Mouse (Mus musculus): ENCODE measurements around the gene Clcf1. TPM values are rescaled to one million over a fixed set of nuclear protein-coding genes. Genes with fewer than 3 reads are reported as not detected.

Gene Clcf1
- polyA plus RNA-seq (2012; ENCODE audit: low replicate concordance), result 22.4 and 34.6 TPM in 2 replicates

DNA sequence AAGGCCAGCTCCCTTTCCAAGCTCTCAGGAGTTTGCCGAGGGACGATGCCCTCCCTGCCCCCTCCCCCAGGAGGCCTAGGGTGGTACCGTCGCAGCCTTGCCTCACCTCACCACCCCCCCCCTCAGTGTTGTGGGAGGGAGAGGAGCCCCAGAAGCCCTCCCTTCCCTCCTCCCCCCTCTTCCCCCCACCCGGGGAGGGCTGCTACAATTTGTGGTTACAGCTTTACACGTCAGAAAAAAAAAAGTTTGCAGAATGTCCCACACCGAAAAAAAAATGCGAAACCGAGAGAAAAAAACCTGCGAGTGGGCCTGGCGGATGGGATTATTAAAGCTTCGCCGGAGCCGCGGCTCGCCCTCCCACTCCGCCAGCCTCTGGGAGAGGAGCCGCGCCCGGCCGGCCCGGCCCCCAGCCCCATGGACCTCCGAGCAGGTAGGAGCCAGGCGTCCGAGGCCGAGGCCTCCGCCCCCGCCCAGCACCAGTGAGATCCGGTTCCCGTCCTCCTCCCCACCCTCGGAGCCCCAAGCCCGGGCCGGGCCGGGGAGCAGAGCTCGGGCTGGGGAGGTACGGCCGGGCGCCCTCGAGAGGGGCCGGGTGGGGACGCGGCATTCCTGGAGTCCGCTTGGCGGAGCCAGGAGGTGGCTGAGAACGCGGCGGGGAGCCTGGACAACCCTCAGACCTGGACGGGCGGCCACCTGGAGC is at the start of gene Clcf1, which contains the start of gene AC109138.7:
TSS of gene Clcf1 (plus strand) at position 168 of the 700 bp plus-strand sequence.
TSS of gene AC109138.7 (plus strand) at position 287 of the 700 bp plus-strand sequence.

DNA sequence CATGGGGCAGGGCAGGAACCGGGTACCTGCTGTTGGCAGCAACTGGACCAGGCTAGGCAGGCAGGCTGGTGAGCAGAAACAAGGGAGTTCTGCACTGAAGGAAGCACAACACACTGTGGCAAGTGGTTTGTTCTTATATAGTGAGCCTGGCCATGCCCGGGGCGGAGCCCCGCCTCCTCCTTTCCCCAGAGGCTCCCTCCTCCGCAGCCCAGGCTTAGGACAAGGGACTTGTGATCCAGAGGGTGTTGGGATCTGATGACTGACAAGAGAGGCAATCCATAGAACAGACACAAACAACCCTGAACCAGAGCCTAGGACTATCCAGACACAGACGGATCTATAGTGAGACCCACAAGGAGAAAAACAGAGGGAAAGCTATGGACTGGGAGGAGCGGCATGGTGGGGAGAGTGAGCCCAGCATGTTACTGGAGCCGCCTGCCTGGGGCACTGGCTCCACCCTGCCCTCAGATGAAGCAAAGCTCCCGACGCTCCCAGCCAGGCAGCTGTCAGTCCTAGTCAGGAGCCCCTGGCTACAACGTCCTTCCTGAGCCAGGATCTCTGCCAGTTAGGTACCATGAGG is 38.6 kb upstream of the Clcf1 start, which contains the start of gene Carns1:
TSS of gene Carns1 (minus strand) at position 112 of the 580 bp plus-strand sequence.

DNA sequence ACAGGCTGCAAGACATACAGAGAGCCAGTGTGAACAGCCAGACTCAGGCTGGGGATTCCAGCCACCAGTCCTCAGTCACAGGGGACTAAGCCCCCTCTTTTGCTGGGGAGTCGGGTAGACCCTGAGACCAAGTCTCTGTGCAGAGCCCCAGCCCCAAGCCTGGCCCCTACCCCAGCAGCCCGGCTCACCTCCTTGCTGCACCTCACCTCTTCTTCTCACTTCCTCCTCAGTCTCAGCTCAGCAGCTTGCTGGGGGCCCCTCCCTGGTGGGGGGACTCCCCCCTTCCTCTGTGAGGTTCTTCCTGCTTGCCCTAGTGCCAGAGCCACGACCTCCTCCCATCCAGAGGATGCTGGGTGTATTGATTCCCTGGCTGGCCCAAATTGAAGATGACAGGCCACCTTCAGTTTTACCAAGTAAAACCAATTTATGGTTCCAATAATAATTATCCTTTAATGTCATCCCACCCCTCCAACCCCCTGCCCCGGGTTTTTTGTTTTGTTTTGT is 23.2 kb upstream of the Clcf1 start, which contains the start of gene Tbc1d10c:
TSS of gene Tbc1d10c (minus strand) at position 454 of the 504 bp plus-strand sequence.

GRCm38 (mm10) chr19:4191528-4192250 is 22.3 kb upstream of the Clcf1 start, which contains the start of gene Ppp1ca:
Gene Ppp1ca, plus strand, starts transcription at chr19:4192065.

DNA sequence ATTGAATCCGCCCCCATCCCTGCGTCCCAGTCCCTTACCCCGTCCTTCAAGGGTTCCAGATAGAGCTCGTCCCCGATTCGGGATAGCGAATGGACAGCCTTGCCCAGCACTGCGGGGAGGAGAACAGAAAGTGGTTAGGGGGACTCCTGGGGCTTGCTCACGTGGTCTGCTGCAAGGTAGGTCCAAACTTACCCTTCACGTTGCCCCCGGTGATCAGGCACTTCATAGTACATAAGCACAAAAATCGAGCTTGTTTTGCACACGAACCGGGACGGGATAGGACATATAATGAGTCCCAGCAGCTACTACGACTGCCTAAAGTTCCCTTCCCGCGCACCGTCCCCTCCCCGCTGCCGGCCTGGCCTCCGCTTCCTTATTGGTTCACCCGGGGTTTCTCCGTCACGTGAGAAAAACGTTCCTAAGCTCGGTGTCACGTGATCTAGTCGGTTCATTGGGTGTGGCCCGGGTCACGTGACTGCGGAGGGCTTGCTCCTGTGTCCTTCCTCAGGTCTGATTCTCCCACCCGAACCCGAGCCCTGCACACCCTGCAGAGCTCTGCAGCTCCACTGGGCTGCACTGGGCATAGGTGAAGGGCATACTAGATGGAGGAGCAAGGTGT is 12.6 kb upstream of the Clcf1 start, which contains the start of gene Rad9a:
TSS of gene Rad9a (minus strand) at position 372 of the 619 bp plus-strand sequence.

DNA sequence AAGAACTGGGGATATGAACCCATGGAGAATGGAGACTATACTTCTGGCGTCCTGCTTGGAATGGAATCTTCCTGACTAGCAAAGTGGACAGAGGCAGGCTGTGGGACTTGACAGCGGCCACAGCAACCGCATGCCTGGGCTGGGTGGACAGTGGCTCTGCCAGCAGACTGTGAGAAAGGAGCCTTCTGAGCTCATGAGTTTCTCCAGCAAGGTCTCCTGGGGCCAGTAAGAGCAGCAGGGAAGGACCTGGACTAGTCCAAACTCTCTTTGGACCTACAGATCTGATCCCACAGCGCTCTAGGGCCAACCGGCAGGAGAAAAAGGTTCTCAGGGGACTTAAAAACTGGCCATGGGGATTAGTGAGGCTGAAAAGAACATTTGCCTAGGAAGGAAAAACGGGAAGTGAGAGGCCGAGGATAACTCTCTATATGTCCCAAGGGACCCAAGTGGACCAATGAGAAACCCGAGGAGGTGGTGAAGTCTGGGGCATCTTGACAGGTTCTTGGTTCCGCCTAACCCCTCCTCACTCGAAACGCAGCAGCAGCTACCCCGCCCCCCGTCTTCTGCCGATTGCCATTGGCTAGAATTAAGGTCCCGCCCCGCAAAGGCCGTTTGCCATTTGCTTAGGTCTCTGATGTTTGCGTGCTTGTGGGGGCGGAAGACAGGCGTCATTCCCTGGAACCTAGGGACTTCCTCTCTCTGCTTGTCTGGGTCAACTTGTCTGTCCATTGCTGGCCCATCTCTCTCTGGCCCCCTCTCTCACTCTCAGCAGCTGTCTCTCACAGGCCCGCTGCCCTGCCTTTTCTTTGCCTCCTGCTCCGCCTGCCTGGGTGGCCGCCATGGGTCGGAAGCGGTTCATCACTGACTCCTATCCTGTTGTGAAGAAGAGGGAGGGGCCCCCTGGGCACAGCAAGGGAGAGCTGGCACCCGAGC is 17.5 kb downstream of the Clcf1 start, which contains the start of gene Pold4:
TSS of gene Pold4 (plus strand) at position 647 of the 933 bp plus-strand sequence.

GRCm38 (mm10) chr19:4268566-4269361 is 54.7 kb downstream of the Clcf1 start, which contains the start of gene Ssh3:
Gene Ssh3, minus strand, starts transcription at chr19:4269180.

Other genes starting within 250 kb of the Clcf1 start
- gene Aldh3b2, start 241.9 kb upstream of the Clcf1 start, polyA plus RNA-seq (2012; ENCODE audit: low replicate concordance), result 0.26 and 0.83 TPM in 2 replicates
- 4.2 and 13.1 TPM in 2 replicates for gene Acy3, start 227.7 kb upstream of the Clcf1 start, polyA plus RNA-seq (2012; ENCODE audit: low replicate concordance)
- gene Tbx10, start 221.5 kb upstream of the Clcf1 start, polyA plus RNA-seq (2012; ENCODE audit: low replicate concordance), result not detected in 2 replicates
- gene Nudt8, start 213.7 kb upstream of the Clcf1 start, polyA plus RNA-seq (2012; ENCODE audit: low replicate concordance), result 18.3 and 18.7 TPM in 2 replicates
- gene Gm49405, start 213.6 kb upstream of the Clcf1 start, polyA plus RNA-seq (2012; ENCODE audit: low replicate concordance), result 5.0 TPM in 2 replicates
- 9.6 and 25.7 TPM in 2 replicates for gene Doc2g, start 210.9 kb upstream of the Clcf1 start, polyA plus RNA-seq (2012; ENCODE audit: low replicate concordance)
- gene Ndufv1, start 201.4 kb upstream of the Clcf1 start, polyA plus RNA-seq (2012; ENCODE audit: low replicate concordance), result 116 and 238 TPM in 2 replicates
- gene Gstp1, start 176.3 kb upstream of the Clcf1 start, polyA plus RNA-seq (2012; ENCODE audit: low replicate concordance), result 87.4 and 343 TPM in 2 replicates
- gene Gstp2, start 168.2 kb upstream of the Clcf1 start, polyA plus RNA-seq (2012; ENCODE audit: low replicate concordance), result 0.83 TPM in 1 of 2 replicates, not detected in the other
- 8.9 and 10.2 TPM in 2 replicates for gene Gstp3, start 154.7 kb upstream of the Clcf1 start, polyA plus RNA-seq (2012; ENCODE audit: low replicate concordance)
- not detected in 2 replicates for gene Cabp2, start 132.7 kb upstream of the Clcf1 start, polyA plus RNA-seq (2012; ENCODE audit: low replicate concordance)
- gene Cdk2ap2, start 117.1 kb upstream of the Clcf1 start, polyA plus RNA-seq (2012; ENCODE audit: low replicate concordance), result 187 and 207 TPM in 2 replicates
- gene Pitpnm1, start 114.2 kb upstream of the Clcf1 start, polyA plus RNA-seq (2012; ENCODE audit: low replicate concordance), result 116 and 152 TPM in 2 replicates
- 140 and 201 TPM in 2 replicates for gene Aip, start 88.4 kb upstream of the Clcf1 start, polyA plus RNA-seq (2012; ENCODE audit: low replicate concordance)
- gene Gpr152, start 74.5 kb upstream of the Clcf1 start, polyA plus RNA-seq (2012; ENCODE audit: low replicate concordance), result not detected in 2 replicates
- gene Cabp4, start 70.2 kb upstream of the Clcf1 start, polyA plus RNA-seq (2012; ENCODE audit: low replicate concordance), result 0.80 and 4.6 TPM in 2 replicates
- gene Coro1b, start 65.6 kb upstream of the Clcf1 start, polyA plus RNA-seq (2012; ENCODE audit: low replicate concordance), result 68.6 and 81.7 TPM in 2 replicates
- gene Ptprcap, start 60.6 kb upstream of the Clcf1 start, polyA plus RNA-seq (2012; ENCODE audit: low replicate concordance), result 311 and 444 TPM in 2 replicates
- 165 and 201 TPM in 2 replicates for gene Rps6kb2, start 50.9 kb upstream of the Clcf1 start, polyA plus RNA-seq (2012; ENCODE audit: low replicate concordance)
- gene Carns1, start 38.8 kb upstream of the Clcf1 start, polyA plus RNA-seq (2012; ENCODE audit: low replicate concordance), result 2.9 and 5.8 TPM in 2 replicates
- gene Tbc1d10c, start 23.0 kb upstream of the Clcf1 start, polyA plus RNA-seq (2012; ENCODE audit: low replicate concordance), result 91.7 and 91.9 TPM in 2 replicates
- gene Ppp1ca, start 22.2 kb upstream of the Clcf1 start, polyA plus RNA-seq (2012; ENCODE audit: low replicate concordance), result 230 and 449 TPM in 2 replicates
- gene Rad9a, start 12.6 kb upstream of the Clcf1 start, polyA plus RNA-seq (2012; ENCODE audit: low replicate concordance), result 31.9 and 46.0 TPM in 2 replicates
- 2.6 and 21.1 TPM in 2 replicates for gene AC109138.7, start 119 bp downstream of the Clcf1 start, polyA plus RNA-seq (2012; ENCODE audit: low replicate concordance)
- gene Pold4, start 17.7 kb downstream of the Clcf1 start, polyA plus RNA-seq (2012; ENCODE audit: low replicate concordance), result 20.7 and 38.4 TPM in 2 replicates
- gene Ssh3, start 54.9 kb downstream of the Clcf1 start, polyA plus RNA-seq (2012; ENCODE audit: low replicate concordance), result 5.1 and 6.5 TPM in 2 replicates
- gene Ankrd13d, start 68.9 kb downstream of the Clcf1 start, polyA plus RNA-seq (2012; ENCODE audit: low replicate concordance), result 7.3 and 8.3 TPM in 2 replicates
- 462 and 498 TPM in 2 replicates for gene Grk2, start 92.0 kb downstream of the Clcf1 start, polyA plus RNA-seq (2012; ENCODE audit: low replicate concordance)
- 52.8 and 66.9 TPM in 2 replicates for gene Kdm2a, start 184.0 kb downstream of the Clcf1 start, polyA plus RNA-seq (2012; ENCODE audit: low replicate concordance)
- gene Rhod, start 225.2 kb downstream of the Clcf1 start, polyA plus RNA-seq (2012; ENCODE audit: low replicate concordance), result not detected in 2 replicates